Mouse (Mus musculus) liver, embryonic 15.5 days (tissue): ENCODE data around the gene Flt1. TPM values are rescaled to one million over a fixed set of nuclear protein-coding genes. Genes with fewer than 3 reads are reported as not detected.
"Not testable (repeated sequence)": the region's sequence is repeated elsewhere in the genome, so short reads cannot be mapped to it uniquely, and the experiment has no call there.

Experiments used
- ATAC-seq: fragments of 200-750 bp; cut with Nextera tagmentation; 2 replicates; pipeline ENCODE4 v1.8.0; 2017; ENCODE audit warnings: moderate number of reproducible peaks, mild to moderate bottlenecking, moderate library complexity; ENCODE audit not compliant: insufficient read depth
- H3K27ac ChIP-seq: fragments of 300-500 bp; sonication (generic); replicated peaks from 2 replicates; pipeline ENCODE4 v1.5.1; 2015; ENCODE audit warnings: mild to moderate bottlenecking, inconsistent platforms
- H3K27me3 ChIP-seq: fragments of 300-500 bp; sonication (generic); 2 replicates; pipeline ENCODE4 v1.6.1; 2015; ENCODE audit warnings: mild to moderate bottlenecking, inconsistent platforms
- H3K36me3 ChIP-seq: fragments of 300-500 bp; sonication (generic); replicated peaks from 2 replicates; pipeline ENCODE4 v1.6.1; 2015; ENCODE audit warnings: moderate library complexity, mild to moderate bottlenecking, inconsistent platforms
- H3K4me1 ChIP-seq: fragments of 300-500 bp; sonication (generic); replicated peaks from 2 replicates; pipeline ENCODE4 v1.6.1; 2015; ENCODE audit warnings: inconsistent platforms
- H3K4me2 ChIP-seq: fragments of 300-500 bp; sonication (generic); 2 replicates; pipeline ENCODE4 v1.6.1; 2015; ENCODE audit warnings: moderate library complexity, mild to moderate bottlenecking, inconsistent platforms
- H3K4me3 ChIP-seq: fragments of 300-500 bp; sonication (generic); replicated peaks from 2 replicates; pipeline ENCODE4 v1.5.1; 2015; ENCODE audit warnings: mild to moderate bottlenecking, inconsistent platforms
- H3K9ac ChIP-seq: fragments of 300-500 bp; sonication (generic); 2 replicates; pipeline ENCODE4 v1.6.1; 2015; ENCODE audit warnings: moderate library complexity, mild to moderate bottlenecking, inconsistent platforms
- H3K9me3 ChIP-seq: fragments of 300-500 bp; sonication (generic); replicated peaks from 2 replicates; pipeline ENCODE4 v1.6.1; 2016; ENCODE audit warnings: inconsistent platforms
- WGBS: fragments of 180-500 bp; shearing (Covaris S2); methylation state at CpG from one replicate; pipeline ENCODE4 v1.1.7; 2015; ENCODE audit warnings: mixed read lengths; ENCODE audit not compliant: insufficient replicate concordance; 5-methylcytosine and 5-hydroxymethylcytosine counted together
- polyA plus RNA-seq: library from polyadenylated mRNA; unstranded; fragments of >200 nt; fragmentation: Nextera tagmentation; extraction: Ambion mirVana; gene quantifications from 2 replicates; pipeline ENCODE4 v1.2.1, GENCODE M21; 2015

Gene Flt1
- polyA plus RNA-seq, 1 experiment from 2014 or later: 2.9 TPM

DNA sequence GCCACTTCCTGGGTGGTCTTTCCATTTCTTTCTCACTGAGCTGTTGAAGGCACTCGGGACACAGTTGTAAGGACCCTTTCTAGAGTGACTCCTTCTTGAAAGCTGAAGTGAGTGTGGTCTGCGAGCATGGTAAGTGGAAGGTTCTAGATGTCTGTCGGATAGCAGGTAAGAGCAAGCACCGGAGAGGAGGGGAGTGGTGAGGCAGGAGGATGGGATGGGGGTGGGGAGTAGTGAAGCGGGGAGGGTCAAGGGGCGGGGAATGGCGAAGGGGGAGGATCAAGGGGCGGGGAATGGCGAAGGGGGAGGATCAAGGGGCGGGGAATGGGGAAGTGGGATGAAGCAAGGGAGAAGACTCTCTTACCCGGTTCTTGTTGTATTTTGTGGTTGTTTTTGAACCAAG lies 91.8 kb downstream of the Flt1 start:
- no peak overlapping the region for H3K4me2 ChIP-seq
- no peaks in the 10 kb centered on the region for H3K27me3 ChIP-seq
- ATAC-seq: no peak
- no peaks in the 10 kb centered on the region for H3K9me3 ChIP-seq
- no peak overlapping the region for H3K9ac ChIP-seq
- no peaks in the 10 kb centered on the region for H3K36me3 ChIP-seq
- no peak overlapping the region for H3K4me3 ChIP-seq
- no peak overlapping the region for H3K27ac ChIP-seq
- WGBS: 71% methylated on average over 11 of the region's 11 CpGs
- no peaks in the 10 kb centered on the region for H3K4me1 ChIP-seq

GRCm38 (mm10) chr5:147632716-147633115 lies 93.1 kb downstream of the Flt1 start:
- H3K27me3 ChIP-seq: no peaks in the 10 kb centered on the region
- no peaks in the 10 kb centered on the region for H3K36me3 ChIP-seq
- no peak overlapping the region for H3K9ac ChIP-seq
- no peak overlapping the region for H3K4me2 ChIP-seq
- no peaks in the 10 kb centered on the region for H3K9me3 ChIP-seq
- H3K4me1 ChIP-seq: no peaks in the 10 kb centered on the region
- ATAC-seq: no peak
- WGBS: 59% methylated on average over 4 of the region's 4 CpGs
- H3K4me3 ChIP-seq: no peak overlapping the region
- no peak overlapping the region for H3K27ac ChIP-seq

- WGBS: 58% methylated on average over 17 of the region's 17 CpGs
- ATAC-seq: no peak
- Histone ChIP-seq H3K27me3 (no peaks in the 10 kb centered on the region), H3K4me3 (no peak overlapping the region), H3K9ac (no peak overlapping the region), H3K4me1 (no peaks in the 10 kb centered on the region), H3K9me3 (no peaks in the 10 kb centered on the region), H3K4me2 (no peak overlapping the region), H3K27ac (no peak overlapping the region), H3K36me3 (no peaks in the 10 kb centered on the region)
These were observed 95.2 kb downstream of the Flt1 start for GRCm38 (mm10) chr5:147630426-147631290.

GRCm38 (mm10) chr5:147626944-147627343 lies 98.9 kb downstream of the Flt1 start:
- H3K36me3 ChIP-seq: no peaks in the 10 kb centered on the region
- no peak overlapping the region for H3K4me3 ChIP-seq
- no peaks in the 10 kb centered on the region for H3K27me3 ChIP-seq
- H3K4me1 ChIP-seq: no peaks in the 10 kb centered on the region
- H3K27ac ChIP-seq: no peak overlapping the region
- no peak overlapping the region for H3K9ac ChIP-seq
- no peak overlapping the region for H3K4me2 ChIP-seq
- no peak for ATAC-seq
- 54% methylated on average over 2 of the region's 2 CpGs for WGBS
- no peaks in the 10 kb centered on the region for H3K9me3 ChIP-seq

DNA sequence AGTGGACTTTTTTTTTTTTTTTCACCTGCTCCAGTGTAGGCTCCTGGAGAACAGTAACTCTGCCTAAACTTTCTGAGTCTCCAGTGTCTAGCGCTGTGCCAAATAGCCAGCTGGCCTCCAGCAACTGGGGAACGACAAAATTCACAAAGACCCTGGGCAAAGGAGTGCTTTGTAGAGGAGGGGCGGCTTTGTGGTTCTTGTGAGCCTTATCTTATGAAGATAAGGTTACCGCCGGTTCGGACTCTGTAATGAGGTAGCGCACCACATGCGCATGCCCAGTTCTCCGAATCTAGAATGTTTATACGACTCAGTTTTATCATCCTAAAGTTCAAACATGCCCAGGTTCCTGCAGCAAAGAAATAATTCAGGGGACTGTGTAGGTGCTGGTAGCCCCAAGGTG lies 102.1 kb downstream of the Flt1 start:
- H3K4me2 ChIP-seq: no peak overlapping the region
- H3K36me3 ChIP-seq: no peaks in the 10 kb centered on the region
- H3K27me3 ChIP-seq: no peaks in the 10 kb centered on the region
- 54% methylated on average over 10 of the region's 10 CpGs for WGBS
- H3K9me3 ChIP-seq: no peaks in the 10 kb centered on the region
- no peak overlapping the region for H3K4me3 ChIP-seq
- no peaks in the 10 kb centered on the region for H3K4me1 ChIP-seq
- H3K9ac ChIP-seq: no peak overlapping the region
- no peak for ATAC-seq
- no peak overlapping the region for H3K27ac ChIP-seq

GRCm38 (mm10) chr5:147620178-147620577 lies 105.6 kb downstream of the Flt1 start:
- Histone ChIP-seq H3K9me3 (no peaks in the 10 kb centered on the region), H3K27ac (no peak overlapping the region), H3K27me3 (no peaks in the 10 kb centered on the region), H3K36me3 (no peaks in the 10 kb centered on the region), H3K4me3 (no peak overlapping the region), H3K9ac (no peak overlapping the region), H3K4me2 (no peak overlapping the region), H3K4me1 (no peaks in the 10 kb centered on the region)
- WGBS: 24% methylated on average over 2 of the region's 2 CpGs
- ATAC-seq: no peak

DNA sequence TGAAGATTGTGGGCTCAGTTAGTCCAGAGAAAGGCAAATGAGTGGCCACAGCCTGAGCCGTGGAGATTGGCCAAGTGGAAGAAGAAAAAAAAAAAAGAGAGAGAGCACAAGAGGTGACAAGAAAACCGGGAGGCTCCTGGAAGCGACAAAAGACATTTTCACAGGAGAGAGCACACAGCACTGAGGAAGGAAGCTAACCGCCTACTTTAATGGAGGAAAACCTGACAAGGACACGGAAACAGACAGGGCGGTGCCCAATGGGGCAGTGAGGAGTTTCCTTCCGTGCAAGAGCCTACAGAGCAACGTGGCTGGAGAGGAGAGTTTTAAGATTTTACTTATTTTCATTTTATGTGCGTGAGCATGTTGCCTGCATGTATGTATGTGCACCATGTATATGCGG lies 107.6 kb downstream of the Flt1 start:
- Histone ChIP-seq H3K4me2 (no peak overlapping the region), H3K36me3 (no peaks in the 10 kb centered on the region), H3K9me3 (no peaks in the 10 kb centered on the region), H3K9ac (no peak overlapping the region), H3K4me3 (no peak overlapping the region), H3K4me1 (no peaks in the 10 kb centered on the region), H3K27me3 (no peaks in the 10 kb centered on the region), H3K27ac (no peak overlapping the region)
- ATAC-seq: no peak
- WGBS: 63% methylated on average over 10 of the region's 10 CpGs

DNA sequence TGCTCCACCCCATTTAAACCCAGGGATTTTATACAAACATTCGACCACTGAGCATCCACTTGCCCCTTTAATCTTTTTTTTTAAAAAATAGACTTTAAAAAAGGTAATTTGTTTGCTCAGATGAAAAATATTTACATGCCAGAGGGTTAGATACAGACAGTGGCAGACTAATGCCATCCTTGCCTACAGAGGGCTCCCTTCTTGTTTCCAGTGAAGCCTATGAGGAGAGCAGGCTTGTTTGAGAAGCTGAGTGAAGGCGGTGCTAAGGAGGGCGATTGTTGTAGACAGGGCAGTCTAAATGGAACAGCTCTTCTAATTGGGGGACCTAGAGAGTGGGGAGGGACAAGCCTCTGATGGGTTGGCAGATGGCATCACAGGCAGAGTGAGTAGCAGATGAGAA lies 109.4 kb downstream of the Flt1 start:
- Histone ChIP-seq H3K27me3 (no peaks in the 10 kb centered on the region), H3K4me1 (no peaks in the 10 kb centered on the region), H3K4me2 (no peak overlapping the region), H3K9me3 (no peaks in the 10 kb centered on the region), H3K36me3 (no peaks in the 10 kb centered on the region), H3K9ac (no peak overlapping the region), H3K27ac (no peak overlapping the region), H3K4me3 (no peak overlapping the region)
- WGBS: 44% methylated on average over 3 of the region's 3 CpGs
- ATAC-seq: no peak

DNA sequence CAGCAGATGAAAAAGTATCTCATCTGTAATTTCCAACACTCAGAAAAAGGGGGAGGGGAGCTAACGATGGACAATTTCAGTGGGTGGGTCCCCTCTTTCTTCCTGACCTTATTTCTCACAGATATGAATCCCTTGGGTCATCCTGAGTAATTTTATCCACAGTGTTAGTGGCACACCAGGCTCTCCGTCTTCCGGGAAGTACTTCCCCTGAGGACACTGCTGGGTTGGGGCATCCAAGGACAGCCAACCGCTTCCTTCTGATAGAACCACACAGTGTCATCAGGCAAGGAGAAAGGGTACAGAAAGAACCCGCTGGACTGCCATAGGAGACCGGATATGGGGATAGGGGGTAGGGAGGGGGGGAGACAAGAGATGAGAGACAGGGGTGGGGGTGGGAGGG lies 111.2 kb downstream of the Flt1 start:
- Histone ChIP-seq H3K36me3 (no peaks in the 10 kb centered on the region), H3K4me3 (no peak overlapping the region), H3K27ac (no peak overlapping the region), H3K4me2 (no peak overlapping the region), H3K4me1 (no peaks in the 10 kb centered on the region), H3K9ac (no peak overlapping the region), H3K9me3 (no peaks in the 10 kb centered on the region), H3K27me3 (no peaks in the 10 kb centered on the region)
- no peak for ATAC-seq
- WGBS: 45% methylated on average over 6 of the region's 6 CpGs

- H3K4me3 ChIP-seq, H3K27me3 ChIP-seq, ATAC-seq, H3K9ac ChIP-seq, H3K27ac ChIP-seq, H3K4me1 ChIP-seq, H3K9me3 ChIP-seq, H3K4me2 ChIP-seq, H3K36me3 ChIP-seq: not testable (repeated sequence)
- 61% methylated on average over 3 of the region's 3 CpGs for WGBS
These were observed 114.5 kb downstream of the Flt1 start for GRCm38 (mm10) chr5:147611348-147611747.

DNA sequence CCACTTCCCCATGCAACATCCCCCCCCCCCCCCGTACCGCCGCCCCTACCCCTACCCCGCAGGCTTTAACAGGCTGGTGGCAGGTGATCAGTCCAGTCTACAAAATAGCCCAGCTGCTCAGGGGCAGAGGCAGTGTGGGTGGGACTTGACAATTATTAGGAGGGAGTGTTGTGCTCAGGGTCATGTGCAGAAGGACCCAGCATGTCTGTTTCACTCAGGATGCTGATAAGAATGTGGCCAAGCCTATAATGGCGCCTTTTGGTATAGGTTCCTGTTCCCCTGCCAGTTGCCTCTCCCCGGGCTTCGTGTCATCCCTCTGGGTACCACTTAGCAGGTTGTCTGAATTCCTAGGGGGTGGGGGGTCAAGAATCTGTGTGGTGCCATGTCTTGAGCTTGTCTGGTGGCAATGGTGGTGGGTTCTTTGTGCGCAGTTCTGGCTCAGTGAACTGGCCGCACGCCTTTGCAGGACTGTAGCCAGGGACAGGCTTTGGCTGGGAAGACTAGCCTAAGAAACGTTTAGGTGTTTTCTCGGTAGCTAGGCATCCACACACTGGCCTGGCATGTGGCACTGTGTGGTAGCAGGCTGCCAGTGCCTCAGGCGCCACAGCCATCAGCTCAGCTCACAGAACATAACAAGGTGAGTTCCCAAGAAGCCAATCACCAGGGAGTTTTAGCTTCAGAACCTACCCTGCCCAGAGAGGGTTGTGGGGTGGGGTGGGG lies 118.4 kb downstream of the Flt1 start:
- Histone ChIP-seq H3K9me3 (no peaks in the 10 kb centered on the region), H3K36me3 (no peaks in the 10 kb centered on the region), H3K4me3 (no peak overlapping the region), H3K9ac (no peak overlapping the region), H3K27me3 (no peaks in the 10 kb centered on the region), H3K4me1 (no peaks in the 10 kb centered on the region), H3K27ac (no peak overlapping the region), H3K4me2 (no peak overlapping the region)
- no peak for ATAC-seq
- 56% methylated on average over 13 of the region's 13 CpGs for WGBS
